Mouse (Mus musculus): Measurements from ENCODE around the gene Cmip. TPM values are rescaled to one million over a fixed set of nuclear protein-coding genes. Genes with fewer than 3 reads are reported as not detected.

Gene Cmip
- polyA plus RNA-seq, 1 experiment, result 103 TPM

DNA sequence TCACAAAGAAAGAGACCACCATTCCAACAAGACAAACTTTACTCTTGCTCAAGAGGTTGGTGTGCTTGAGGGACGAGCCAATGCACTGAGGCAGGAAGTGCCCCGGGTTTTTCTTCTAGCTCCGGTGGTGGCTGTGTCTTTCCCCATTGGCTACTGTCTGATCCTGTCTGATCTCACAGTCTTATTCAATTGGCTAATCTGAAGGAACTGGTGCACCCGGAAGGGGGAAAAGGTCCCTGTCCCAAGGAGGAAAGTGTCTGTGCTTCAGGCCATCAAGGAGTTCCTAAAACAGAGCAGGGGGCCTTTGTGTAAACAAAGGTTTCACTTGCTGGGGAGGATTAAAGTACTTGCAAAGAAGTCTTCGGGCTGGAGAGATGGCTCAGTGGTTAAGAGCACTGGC is 48.5 kb downstream of the Cmip start:
- Histone ChIP-seq H3K36me3 (ENCODE audit: control insufficient read depth, insufficient read depth, low read length) (no peaks in the 10 kb centered on the region), H3K4me3 (ENCODE audit: control insufficient read depth, insufficient read depth, low read length) (no peak overlapping the region), H3K4me1 (replicated peaks; ENCODE audit: control insufficient read depth, insufficient read depth, low read length) (peaks cover 50% of the 10 kb centered on the region), H3K27ac (ENCODE audit: control insufficient read depth, insufficient read depth, low read length) (peak overlapping the region; percentile 55), H3K27me3 (ENCODE audit: control insufficient read depth, insufficient read depth, low read length) (no peaks in the 10 kb centered on the region)
- TF ChIP-seq CTCF (IDR thresholded peaks at IDR 0.05; ENCODE audit: borderline replicate concordance, control insufficient read depth, extremely low read depth, insufficient read depth, low read length, poor library complexity), result no peak
- no peak for TF ChIP-seq POLR2A (IDR thresholded peaks at IDR 0.05; ENCODE audit: control insufficient read depth, extremely low read depth, insufficient read depth, low read length, poor library complexity)
- WGBS, result 16% methylated on average over 5 of the region's 5 CpGs
- peak; percentile 62 for DNase-seq

DNA sequence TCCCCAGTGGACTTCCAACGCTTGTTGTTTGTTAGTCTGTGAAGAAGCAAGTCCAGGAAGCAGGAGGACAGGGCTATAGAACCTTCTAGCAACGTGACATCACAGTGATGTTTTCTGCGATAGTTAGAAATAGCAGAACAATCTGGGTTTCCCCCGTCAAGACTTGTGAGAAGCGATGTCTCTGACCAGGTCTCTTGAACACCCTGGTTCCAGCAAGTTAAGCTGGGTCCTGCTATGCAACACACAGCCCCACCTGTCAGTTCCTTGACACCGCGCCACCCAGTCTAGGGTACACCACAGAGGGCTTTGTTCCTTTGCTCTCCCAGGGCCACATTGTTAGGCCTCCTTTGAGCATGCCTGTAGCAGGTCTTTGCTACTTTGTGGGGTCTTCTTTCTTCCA is 49.9 kb downstream of the Cmip start:
- DNase-seq, result peak; percentile 29
- 72% methylated on average over 7 of the region's 7 CpGs for WGBS
- TF ChIP-seq POLR2A (IDR thresholded peaks at IDR 0.05; ENCODE audit: control insufficient read depth, extremely low read depth, insufficient read depth, low read length, poor library complexity), result no peak
- TF ChIP-seq CTCF (IDR thresholded peaks at IDR 0.05; ENCODE audit: borderline replicate concordance, control insufficient read depth, extremely low read depth, insufficient read depth, low read length, poor library complexity), result no peak
- Histone ChIP-seq H3K4me3 (ENCODE audit: control insufficient read depth, insufficient read depth, low read length) (no peak overlapping the region), H3K27ac (ENCODE audit: control insufficient read depth, insufficient read depth, low read length) (no peak overlapping the region), H3K36me3 (ENCODE audit: control insufficient read depth, insufficient read depth, low read length) (no peaks in the 10 kb centered on the region), H3K4me1 (replicated peaks; ENCODE audit: control insufficient read depth, insufficient read depth, low read length) (peaks cover 50% of the 10 kb centered on the region), H3K27me3 (ENCODE audit: control insufficient read depth, insufficient read depth, low read length) (no peaks in the 10 kb centered on the region)

DNA sequence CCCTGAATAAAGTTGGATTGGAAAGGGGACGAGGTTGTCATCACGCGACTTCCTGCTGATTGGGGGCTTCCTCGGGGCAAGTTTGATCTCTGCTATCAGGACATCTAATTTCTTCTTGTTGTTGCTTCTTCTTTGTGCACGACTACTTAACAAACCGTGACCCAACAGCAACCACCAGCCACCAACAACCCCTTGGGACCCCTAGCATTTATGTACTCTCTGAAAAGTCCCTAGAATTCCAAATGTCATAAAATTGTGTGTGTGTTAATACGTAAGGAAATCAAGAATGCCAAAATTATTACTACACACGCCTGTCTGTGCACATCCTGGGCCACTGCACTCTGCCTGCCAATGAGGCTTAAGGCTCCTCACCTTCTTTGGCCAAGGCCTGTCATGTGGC is 50.4 kb downstream of the Cmip start:
- peak overlapping the region; percentile 21; the same call in 1 of the 2 replicates for H3K27ac ChIP-seq (ENCODE audit: control insufficient read depth, insufficient read depth, low read length)
- H3K4me1 ChIP-seq (replicated peaks; ENCODE audit: control insufficient read depth, insufficient read depth, low read length), result peaks cover 46% of the 10 kb centered on the region
- H3K36me3 ChIP-seq (ENCODE audit: control insufficient read depth, insufficient read depth, low read length), result no peaks in the 10 kb centered on the region
- no peak for TF ChIP-seq CTCF (IDR thresholded peaks at IDR 0.05; ENCODE audit: borderline replicate concordance, control insufficient read depth, extremely low read depth, insufficient read depth, low read length, poor library complexity)
- TF ChIP-seq POLR2A (IDR thresholded peaks at IDR 0.05; ENCODE audit: control insufficient read depth, extremely low read depth, insufficient read depth, low read length, poor library complexity), result no peak
- no peak overlapping the region for H3K4me3 ChIP-seq (ENCODE audit: control insufficient read depth, insufficient read depth, low read length)
- no peaks in the 10 kb centered on the region for H3K27me3 ChIP-seq (ENCODE audit: control insufficient read depth, insufficient read depth, low read length)
- 44% methylated on average over 8 of the region's 8 CpGs for WGBS
- DNase-seq, result no peak

DNA sequence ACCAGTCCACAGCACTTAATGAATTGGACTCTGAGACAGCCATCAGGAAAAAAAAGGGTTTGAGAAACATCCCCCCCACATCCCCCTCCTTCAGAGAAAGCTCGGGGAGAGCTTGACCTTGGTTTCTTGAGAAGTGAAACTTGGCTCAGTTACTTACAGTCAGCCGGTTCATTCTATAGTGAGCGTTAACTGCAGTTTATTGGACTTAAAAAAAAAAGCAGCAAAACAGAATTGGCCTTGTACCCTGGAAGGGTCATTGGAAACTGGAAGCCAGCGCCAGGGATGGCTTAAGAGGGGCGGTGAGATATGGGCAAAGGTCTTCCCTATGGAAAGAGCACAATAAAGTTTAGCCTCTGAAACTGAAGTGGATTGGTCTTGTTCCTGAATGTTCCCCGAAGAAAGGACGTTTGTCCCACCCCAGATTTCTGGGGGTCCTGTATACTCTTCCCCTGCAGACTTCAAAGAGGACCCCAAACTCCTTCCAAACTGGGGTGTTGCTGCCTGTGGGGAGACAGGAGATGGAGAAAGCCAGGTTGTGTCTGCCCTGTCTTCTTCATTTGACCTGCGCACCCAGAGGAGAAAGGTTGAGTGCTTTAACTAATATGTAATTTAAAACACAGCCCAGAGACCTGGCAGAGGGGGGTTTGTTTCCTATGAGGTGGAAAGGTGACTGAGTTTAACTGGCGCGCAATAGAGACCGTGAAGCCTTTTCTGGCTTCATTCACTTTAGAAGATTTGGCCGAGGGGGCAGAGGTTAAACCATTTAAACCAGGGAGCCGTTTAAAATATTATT is 51.6 kb downstream of the Cmip start:
- 83% methylated on average over 13 of the region's 13 CpGs for WGBS
- H3K4me1 ChIP-seq (replicated peaks; ENCODE audit: control insufficient read depth, insufficient read depth, low read length), result peaks cover 37% of the 10 kb centered on the region
- no peak overlapping the region; the same call in 1 of the 2 replicates for H3K27ac ChIP-seq (ENCODE audit: control insufficient read depth, insufficient read depth, low read length)
- no peak overlapping the region for H3K4me3 ChIP-seq (ENCODE audit: control insufficient read depth, insufficient read depth, low read length)
- DNase-seq, result no peak
- no peaks in the 10 kb centered on the region for H3K36me3 ChIP-seq (ENCODE audit: control insufficient read depth, insufficient read depth, low read length)
- H3K27me3 ChIP-seq (ENCODE audit: control insufficient read depth, insufficient read depth, low read length), result no peaks in the 10 kb centered on the region
- TF ChIP-seq CTCF (IDR thresholded peaks at IDR 0.05; ENCODE audit: borderline replicate concordance, control insufficient read depth, extremely low read depth, insufficient read depth, low read length, poor library complexity) (no peak), POLR2A (IDR thresholded peaks at IDR 0.05; ENCODE audit: control insufficient read depth, extremely low read depth, insufficient read depth, low read length, poor library complexity) (no peak)

DNA sequence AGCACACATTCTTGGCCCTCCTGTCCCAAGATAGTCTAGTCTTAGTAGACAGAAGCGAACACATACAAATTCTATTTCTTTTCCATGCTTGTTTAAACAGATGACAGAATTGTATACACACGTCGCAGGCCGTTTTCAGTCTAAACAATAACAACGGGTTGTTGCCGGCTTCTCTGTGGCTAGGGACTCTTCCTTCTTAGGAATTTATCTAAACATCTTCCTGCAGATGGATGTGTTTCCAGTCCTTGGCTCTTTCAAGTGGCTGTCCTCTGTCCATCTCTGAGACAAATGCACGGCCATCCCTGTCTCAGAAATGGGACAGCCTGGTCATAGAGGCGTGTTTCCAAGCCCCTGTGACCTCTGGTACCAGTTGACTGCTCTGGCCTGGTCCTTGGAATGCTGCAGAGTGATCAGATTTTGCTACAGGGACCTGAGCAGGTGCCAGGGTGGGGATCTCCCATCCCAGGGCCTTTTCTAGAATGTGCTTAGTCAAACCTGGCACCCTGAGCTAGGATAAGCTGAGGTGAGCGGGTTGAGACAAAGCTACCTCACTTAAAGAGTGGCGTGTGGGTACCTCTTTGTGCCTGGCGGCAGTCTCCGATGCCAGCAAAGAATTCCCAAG is 52.9 kb downstream of the Cmip start:
- Histone ChIP-seq H3K4me1 (replicated peaks; ENCODE audit: control insufficient read depth, insufficient read depth, low read length) (peaks cover 24% of the 10 kb centered on the region), H3K36me3 (ENCODE audit: control insufficient read depth, insufficient read depth, low read length) (no peaks in the 10 kb centered on the region), H3K27ac (ENCODE audit: control insufficient read depth, insufficient read depth, low read length) (no peak overlapping the region), H3K4me3 (ENCODE audit: control insufficient read depth, insufficient read depth, low read length) (no peak overlapping the region), H3K27me3 (ENCODE audit: control insufficient read depth, insufficient read depth, low read length) (no peaks in the 10 kb centered on the region)
- no peak for DNase-seq
- TF ChIP-seq CTCF (IDR thresholded peaks at IDR 0.05; ENCODE audit: borderline replicate concordance, control insufficient read depth, extremely low read depth, insufficient read depth, low read length, poor library complexity), result no peak
- TF ChIP-seq POLR2A (IDR thresholded peaks at IDR 0.05; ENCODE audit: control insufficient read depth, extremely low read depth, insufficient read depth, low read length, poor library complexity), result no peak
- WGBS, result 94% methylated on average over 12 of the region's 12 CpGs

DNA sequence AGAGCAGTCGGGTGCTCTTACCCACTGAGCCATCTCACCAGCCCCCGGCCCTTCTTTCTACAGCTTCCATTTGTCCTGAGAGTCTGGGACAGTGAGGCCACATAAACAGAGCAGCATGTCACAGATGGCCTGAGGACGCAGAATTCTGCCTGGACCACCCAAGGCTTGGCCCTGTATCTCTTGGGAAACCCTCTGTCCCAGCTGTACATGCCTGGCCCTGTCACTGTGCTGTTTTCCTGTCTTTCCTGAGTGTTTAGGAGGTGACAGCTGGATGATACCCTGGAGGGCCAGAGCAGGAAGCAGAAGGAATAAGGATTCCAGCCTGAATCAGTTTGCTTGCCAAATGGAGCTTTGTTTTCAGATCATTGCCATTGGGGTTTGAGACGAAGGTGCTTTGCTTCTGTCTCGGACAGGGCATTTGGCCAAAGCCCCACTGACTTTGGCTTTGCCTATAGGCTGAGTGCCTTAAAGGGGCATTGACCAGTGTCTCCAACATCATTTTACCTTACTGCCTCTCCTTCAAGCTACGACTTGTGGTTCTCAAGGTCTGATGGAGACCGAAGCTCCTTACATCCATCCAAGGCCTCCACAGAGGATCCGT is 54.2 kb downstream of the Cmip start:
- no peak for DNase-seq
- Histone ChIP-seq H3K4me3 (ENCODE audit: control insufficient read depth, insufficient read depth, low read length) (no peak overlapping the region), H3K27me3 (ENCODE audit: control insufficient read depth, insufficient read depth, low read length) (no peaks in the 10 kb centered on the region), H3K27ac (ENCODE audit: control insufficient read depth, insufficient read depth, low read length) (no peak overlapping the region), H3K36me3 (ENCODE audit: control insufficient read depth, insufficient read depth, low read length) (no peaks in the 10 kb centered on the region), H3K4me1 (replicated peaks; ENCODE audit: control insufficient read depth, insufficient read depth, low read length) (peaks cover 17% of the 10 kb centered on the region)
- TF ChIP-seq POLR2A (IDR thresholded peaks at IDR 0.05; ENCODE audit: control insufficient read depth, extremely low read depth, insufficient read depth, low read length, poor library complexity) (no peak), CTCF (IDR thresholded peaks at IDR 0.05; ENCODE audit: borderline replicate concordance, control insufficient read depth, extremely low read depth, insufficient read depth, low read length, poor library complexity) (no peak)
- WGBS, result 90% methylated on average over 8 of the region's 8 CpGs
